Mouse (Mus musculus): ENCODE results near the gene Rapgef1.

Rapgef1 gene

GRCm38 (mm10) chr2:29675846-29676245 lies 56.3 kb downstream of the Rapgef1 start:
- no peak for DNase-seq

- no peak for DNase-seq
Measured at GRCm38 (mm10) chr2:29676513-29676912, 57.0 kb downstream of the Rapgef1 start.

GRCm38 (mm10) chr2:29677842-29678241 lies 58.3 kb downstream of the Rapgef1 start:
- DNase-seq = no peak

- DNase-seq = no peak
Measured at GRCm38 (mm10) chr2:29678524-29678923, 59.0 kb downstream of the Rapgef1 start.

DNA sequence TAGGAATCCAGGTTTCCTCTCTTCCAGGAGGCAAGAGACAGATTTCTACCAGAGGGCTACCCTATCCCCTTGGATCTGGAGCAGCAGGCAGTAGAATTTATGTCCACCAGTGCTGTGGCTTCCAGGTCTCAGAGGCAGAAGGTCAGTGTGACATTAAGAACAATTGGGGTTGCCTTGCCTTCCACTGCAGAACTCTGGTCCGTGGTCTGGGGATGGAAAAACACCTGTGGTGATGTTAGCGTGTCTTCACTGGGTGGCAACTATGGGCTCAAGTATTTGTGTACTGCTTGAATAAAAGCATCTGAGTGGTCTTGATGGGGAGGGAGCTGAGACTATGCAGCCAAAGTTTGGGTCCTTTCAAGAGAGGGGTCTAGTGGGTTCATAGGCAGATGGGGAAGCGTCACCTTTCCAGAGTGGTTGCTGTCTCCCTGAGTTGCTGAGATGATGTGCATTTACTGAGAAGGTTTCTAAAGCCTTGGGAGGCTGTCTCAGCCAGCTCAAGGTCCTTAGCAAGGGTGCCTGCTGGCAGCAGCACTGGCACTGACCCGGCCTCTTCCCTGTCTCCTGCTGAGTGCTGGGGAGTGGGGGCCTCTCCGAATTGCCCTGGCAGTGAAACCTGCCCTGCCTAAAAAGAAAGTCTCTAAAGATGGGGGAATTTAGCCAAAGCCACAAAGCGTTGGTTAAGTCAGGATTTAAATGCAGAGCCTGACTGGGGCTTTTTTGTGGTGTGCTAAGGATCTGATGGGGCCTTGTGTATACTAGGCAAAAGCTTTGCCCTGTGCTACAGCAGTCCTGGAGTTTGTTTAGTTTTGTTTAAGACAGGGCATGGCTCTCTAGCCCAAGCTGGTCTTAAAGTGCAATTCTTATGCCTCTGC lies 60.4 kb downstream of the Rapgef1 start:
- DNase-seq = no peak

DNA sequence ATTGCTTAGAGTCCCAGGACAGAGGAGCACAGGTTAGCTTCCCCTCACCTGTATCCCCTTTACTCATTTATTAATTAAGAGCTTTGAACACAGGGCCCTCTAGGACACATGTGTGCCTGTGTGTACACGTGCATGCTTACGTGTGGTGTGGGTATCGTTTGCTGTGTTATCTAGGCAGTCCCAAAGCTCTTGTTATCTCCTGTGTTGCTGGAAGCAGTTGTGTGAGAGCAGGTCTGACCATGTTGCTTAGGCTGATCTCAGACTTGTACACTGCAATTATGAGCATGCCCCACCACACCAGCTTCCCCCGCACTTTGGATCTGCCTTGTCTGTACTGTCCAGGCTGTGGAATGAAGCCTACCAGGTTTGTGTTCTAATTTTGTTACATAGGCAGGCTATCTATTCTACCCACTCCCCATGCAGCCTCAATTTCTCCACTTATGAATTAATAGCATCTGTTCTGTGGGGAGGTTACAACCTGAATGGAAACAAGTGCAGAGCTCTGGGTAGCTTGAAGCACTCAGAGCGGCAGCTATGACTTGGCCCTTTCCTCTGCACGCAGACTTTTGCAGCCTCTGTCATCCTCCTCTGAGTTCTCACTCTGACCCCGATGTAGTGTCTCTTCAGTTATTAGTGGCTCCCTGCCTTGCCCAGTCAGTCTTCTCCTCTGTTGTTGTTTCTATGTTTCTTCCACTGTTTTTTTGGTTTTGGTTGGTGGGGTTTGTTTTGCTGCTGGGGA lies 63.9 kb downstream of the Rapgef1 start:
- DNase-seq = no peak

DNA sequence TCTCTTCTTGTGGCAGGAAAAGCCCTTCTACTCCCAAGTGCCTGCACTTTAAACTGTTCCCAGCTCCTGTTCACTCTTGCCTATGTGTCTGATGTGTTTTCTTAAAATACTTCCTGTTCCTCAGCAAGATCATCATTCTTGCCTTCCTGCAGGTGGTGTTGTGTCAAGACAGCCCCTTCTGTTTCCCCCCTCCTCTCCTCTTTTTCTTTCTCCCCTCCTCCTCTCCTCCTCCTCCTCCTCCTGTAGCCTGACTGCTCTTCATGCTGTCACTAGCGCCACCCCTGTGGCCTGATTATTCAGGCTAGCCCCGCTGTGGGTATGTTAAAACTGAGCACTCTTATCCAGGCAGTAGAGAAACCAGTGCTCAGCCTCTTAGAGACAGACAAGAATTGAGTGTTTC lies 65.0 kb downstream of the Rapgef1 start:
- DNase-seq = no peak

DNA sequence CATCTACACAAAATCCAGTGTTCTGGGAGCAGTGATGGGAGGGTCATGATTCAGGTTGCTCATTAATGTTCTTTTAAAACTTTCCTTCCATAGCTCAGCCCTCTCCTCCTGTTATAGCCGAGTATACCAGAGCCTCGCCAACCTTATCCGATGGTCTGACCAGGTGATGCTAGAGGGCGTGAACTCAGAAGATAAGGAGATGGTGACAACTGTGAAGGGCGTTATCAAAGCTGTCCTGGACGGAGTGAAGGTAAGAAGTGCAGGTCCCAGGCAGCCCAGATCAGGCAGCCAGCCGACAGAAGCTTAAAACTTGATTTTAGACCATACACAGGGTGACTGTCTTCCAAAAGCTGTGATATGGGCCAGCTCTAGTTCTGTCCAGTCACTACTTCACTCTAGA lies 69.5 kb downstream of the Rapgef1 start:
- no peak for DNase-seq

DNA sequence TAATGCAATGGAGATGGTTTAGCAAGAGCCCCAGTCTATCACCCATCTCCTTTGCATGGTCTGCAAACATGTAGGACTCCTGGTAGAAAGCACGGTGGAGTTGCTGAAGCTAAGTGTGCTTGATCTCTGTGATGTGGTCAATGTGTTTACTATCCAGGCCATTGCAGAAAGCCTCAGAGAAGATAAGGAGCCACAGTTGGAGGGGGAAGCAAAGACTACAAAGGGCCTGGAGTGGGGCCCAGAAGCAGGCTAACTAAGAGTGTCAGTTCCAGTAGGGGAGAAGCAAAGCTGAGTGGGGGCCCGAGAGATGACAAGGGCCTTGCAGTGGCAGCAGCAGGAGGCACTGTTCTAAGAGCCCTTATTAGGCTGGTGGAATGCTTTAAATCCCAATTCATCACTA lies 70.0 kb downstream of the Rapgef1 start:
- no peak for DNase-seq

GRCm38 (mm10) chr2:29691068-29691467 lies 71.5 kb downstream of the Rapgef1 start:
- DNase-seq = no peak

- no peak for DNase-seq
Measured at GRCm38 (mm10) chr2:29691507-29691906, 72.0 kb downstream of the Rapgef1 start.

DNA sequence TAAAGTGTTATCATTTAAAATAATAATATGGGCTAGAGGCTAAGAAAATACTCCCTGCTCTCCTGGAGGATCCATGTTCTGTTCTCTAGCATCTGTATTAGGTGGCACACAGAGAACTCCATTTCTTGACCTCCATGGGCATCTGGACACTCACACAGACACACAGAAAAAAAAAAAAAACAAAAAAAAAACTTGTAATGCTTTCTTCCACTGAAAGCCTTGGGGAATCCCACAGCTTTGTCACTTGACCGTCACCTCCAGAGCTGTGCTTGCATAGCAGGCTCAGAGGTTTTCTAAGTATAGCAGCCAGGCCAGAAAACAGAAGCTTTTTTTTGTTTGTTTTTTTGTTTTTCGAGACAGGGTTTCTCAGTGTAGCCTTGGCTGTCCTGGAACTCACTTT lies 72.7 kb downstream of the Rapgef1 start:
- no peak for DNase-seq

DNA sequence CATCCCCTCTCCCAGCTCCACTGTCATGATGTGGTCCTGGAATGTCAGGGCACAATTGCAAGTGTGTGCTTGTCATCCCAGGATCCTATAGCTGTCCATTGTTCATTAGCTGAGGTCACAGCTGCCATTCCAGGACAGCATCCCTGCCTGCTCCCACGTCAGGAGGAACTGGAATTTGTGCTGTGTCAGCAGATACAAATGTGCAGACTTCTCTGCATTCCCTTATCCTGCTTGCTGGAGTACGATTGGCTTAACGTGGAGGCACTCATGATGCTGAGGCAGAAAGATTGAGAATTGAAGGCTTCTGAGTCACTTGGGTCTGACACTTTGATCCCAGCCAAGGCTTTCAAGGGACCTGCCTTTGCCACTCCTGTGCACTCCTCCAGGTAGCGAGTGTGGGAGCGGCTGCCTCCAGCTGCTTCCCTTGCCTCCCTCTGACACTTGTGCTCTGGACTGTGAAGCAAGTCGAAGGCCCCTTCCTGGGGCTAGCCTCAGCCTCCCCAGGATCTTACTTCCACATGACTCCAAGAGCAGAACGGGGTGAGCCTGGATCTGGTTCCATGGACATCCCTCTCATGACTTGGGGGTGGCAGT lies 76.8 kb downstream of the Rapgef1 start:
- no peak for DNase-seq

DNA sequence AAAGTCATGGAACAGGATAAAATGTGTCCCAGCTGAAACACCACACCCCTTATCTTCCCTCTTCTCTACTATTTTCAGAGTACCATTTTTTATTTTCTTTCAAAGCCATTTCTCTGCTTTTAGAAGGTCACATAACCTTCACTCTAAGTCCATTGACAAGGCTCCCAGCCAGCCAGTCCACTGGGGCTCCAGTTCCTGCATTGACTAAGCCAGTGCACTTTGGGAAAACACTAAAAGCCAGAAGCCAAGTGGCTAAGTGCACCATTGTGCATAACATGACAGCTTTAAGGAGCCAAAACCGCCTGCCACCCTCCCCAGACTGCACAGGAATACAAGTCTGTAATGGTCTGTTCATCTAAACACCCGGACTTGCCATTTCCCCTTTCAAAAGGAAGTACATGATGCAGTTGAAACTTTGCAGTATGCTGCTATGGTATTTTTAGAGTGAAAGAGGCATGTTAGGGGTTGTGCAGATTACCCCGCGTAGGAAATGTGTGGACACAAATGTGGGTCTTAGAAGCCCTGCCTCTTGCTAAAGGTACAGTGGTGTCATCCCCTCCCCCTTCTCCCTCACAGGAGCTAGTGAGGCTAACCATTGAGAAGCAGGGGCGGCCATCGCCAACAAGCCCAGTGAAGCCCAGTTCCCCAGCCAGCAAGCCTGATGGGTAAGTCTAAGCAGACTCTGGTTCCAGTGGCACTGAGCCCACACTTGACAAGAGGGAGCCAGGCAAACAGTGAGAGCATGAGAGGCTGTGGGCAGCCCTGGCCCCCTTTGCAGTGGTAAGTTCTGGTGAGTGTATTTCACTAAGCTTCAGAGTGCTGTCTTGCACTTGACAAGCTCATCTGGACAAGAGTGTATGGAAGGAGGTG lies 79.1 kb downstream of the Rapgef1 start:
- DNase-seq = peak; percentile 34

GRCm38 (mm10) chr2:29700898-29701297 lies 81.4 kb downstream of the Rapgef1 start:
- DNase-seq = no peak

DNA sequence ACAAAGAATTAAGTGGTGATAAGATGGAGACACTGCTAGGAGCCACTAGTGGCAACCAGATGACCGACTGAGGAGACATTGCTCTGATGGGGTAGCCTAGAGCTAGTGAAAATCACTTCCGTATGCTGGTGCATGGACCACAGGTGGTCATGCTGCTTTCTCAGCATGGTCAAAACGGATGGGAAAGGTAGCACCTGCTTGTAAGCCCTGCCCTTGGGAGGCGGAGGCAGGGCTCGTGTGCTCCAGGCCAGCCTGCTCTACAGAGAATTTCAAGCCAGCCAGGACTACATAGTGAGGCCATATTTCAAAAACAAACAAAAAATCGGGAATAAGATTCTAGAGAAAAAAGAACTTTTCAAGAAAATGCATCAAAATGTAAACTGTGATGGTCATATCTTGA lies 81.9 kb downstream of the Rapgef1 start:
- DNase-seq = no peak

GRCm38 (mm10) chr2:29702189-29702588 lies 82.7 kb downstream of the Rapgef1 start:
- DNase-seq = no peak

DNA sequence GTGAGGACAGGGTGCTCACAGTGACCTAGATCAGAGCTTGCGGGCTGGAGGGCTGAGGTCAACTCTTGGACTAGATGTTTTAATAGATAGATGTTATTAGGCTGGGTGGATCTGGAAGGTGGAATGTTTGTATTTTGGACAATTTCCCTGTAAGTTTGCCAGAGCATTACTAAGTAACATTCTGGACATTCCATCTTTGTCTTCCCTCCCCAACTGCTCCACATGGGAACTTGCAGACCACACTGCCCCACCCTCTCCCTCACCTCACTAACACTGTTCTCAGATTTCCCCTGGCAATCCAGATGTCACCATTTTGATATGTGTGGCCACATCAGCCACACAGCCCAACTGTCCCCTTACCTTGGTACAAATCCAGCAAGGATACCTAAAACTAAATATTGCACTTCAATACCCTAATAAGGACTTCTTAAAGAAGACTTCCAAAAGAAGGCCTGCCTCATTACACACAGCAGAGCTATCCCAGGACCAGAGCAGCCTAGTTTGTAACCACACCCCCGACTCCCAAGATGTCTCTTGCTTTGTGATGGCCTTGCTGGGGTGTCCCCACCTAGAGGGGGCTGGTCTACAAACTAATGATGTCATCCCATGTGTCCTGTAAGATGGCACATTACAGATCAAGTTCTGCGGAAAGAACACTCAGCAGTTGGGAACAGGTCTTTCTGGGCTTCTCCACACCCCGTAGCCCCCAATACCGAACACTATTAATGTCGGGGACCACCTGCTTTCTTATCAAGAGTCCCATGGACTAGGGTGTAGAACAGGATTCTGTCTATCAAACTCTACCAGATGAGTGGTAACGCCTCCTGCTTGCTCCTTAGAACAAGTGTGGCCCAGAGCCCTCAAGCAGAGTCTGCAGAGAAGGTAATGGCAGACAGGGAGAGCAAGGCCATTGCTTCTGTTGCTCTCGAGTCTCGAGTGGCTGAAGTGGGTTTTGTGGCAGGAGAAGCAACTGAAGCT lies 83.9 kb downstream of the Rapgef1 start:
- no peak for DNase-seq

GRCm38 (mm10) chr2:29705493-29705892 lies 86.0 kb downstream of the Rapgef1 start:
- DNase-seq = no peak

- DNase-seq = no peak
Measured at GRCm38 (mm10) chr2:29706726-29707620, 87.5 kb downstream of the Rapgef1 start.

Measured in right cerebral cortex, postnatal 14 days (tissue).